Mouse (Mus musculus) limb, embryonic 10.5 days (tissue): ENCODE results near the gene Sez6l. TPM values are rescaled to one million over a fixed set of nuclear protein-coding genes. Genes with fewer than 3 reads are reported as not detected.

ENCODE experiments used
- DNase-seq: peaks from one replicate; pipeline ENCODE4 v3.0.0-alpha.2; 2017; ENCODE audit warnings: low spot score
- H3K27ac ChIP-seq: fragments of 300-500 bp; sonication (generic); 2 replicates; pipeline ENCODE4 v1.5.1; 2016; ENCODE audit warnings: mild to moderate bottlenecking
- H3K27me3 ChIP-seq: fragments of 300-500 bp; sonication (generic); 2 replicates; pipeline ENCODE4 v1.6.1; 2016; ENCODE audit warnings: low read depth, mild to moderate bottlenecking; ENCODE audit not compliant: poor library complexity, severe bottlenecking
- H3K36me3 ChIP-seq: fragments of 300-500 bp; sonication (generic); 2 replicates; pipeline ENCODE4 v1.6.1; 2016; ENCODE audit warnings: mild to moderate bottlenecking, moderate library complexity
- H3K4me1 ChIP-seq: fragments of 300-500 bp; sonication (generic); 2 replicates; pipeline ENCODE4 v1.6.1; 2016
- H3K4me3 ChIP-seq: fragments of 300-500 bp; sonication (generic); 2 replicates; pipeline ENCODE4 v1.5.1; 2016; ENCODE audit warnings: mild to moderate bottlenecking, moderate library complexity
- H3K9me3 ChIP-seq: fragments of 300-500 bp; sonication (generic); replicated peaks from 2 replicates; pipeline ENCODE4 v1.6.1; 2016; ENCODE audit warnings: mild to moderate bottlenecking
- WGBS: fragments of 180-500 bp; shearing (Covaris S2); methylation state at CpG from one replicate; pipeline ENCODE4 v1.1.7; 2016; 5-methylcytosine and 5-hydroxymethylcytosine counted together
- polyA plus RNA-seq: library from polyadenylated mRNA; unstranded; fragments of >200 nt; fragmentation: Nextera tagmentation; extraction: Ambion mirVana; gene quantifications from 2 replicates; pipeline ENCODE4 v1.2.1, GENCODE M21; 2016

Sez6l gene
- polyA plus RNA-seq, 1 experiment from 2014 or later: 0.16 TPM

DNA sequence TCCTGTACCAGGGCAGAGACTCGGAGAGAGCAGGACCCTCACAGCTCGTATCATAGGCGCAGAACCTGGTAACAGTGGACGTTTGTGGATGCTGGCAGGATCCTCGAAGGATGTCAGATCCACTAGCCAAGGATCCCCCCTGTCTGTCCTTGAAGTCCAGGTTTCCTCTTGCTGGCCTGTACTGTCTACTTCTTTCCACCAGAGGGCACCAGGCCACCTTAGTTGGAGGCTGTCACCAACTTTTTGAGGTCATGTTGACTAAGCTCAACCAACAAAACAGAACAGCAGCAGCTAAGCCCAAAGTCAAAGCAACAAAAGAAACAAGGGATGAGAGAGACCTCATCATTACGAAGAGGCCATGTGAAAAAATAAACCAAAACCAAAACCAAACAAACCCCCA is 106.8 kb downstream of the Sez6l start:
- peaks cover 9% of the 10 kb centered on the region; the same call in 1 of the 2 replicates for H3K27me3 ChIP-seq
- DNase-seq: no peak

DNA sequence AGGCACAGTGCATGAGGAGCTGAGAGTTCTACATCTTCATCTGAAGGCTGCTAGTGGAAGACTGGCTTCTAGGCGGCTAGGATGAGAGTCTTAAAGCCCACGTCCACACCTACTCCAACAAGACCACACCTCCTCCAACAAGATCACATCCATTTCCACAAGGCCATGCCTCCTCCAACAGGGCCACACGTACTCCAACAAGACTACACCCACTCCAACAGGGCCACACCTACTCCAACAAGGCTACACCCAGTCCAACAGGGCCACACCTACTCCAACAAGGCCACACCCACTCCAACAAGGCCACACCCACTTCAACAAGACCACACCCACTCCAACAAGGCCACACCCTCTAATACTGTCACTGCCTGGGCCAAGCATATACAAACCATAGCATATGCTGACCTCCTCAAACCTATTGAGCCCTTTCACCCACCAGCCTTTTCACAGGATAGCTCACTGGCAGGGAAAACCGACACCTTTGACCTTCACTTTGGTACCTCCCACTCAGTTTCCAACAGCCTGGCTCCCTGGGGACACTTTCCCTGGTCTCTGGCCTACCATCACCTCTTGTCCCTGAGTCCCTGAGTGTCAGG is 107.9 kb downstream of the Sez6l start:
- H3K27me3 ChIP-seq: 0 out of 2 replicates have a peak, but pooled peaks cover 11% of the 10 kb centered on the region
- H3K27ac ChIP-seq: no peak overlapping the region
- 0 out of 2 replicates have a peak, but pooled peaks cover 2% of the 10 kb centered on the region for H3K4me1 ChIP-seq
- DNase-seq: no peak
- no peak overlapping the region for H3K4me3 ChIP-seq
- H3K9me3 ChIP-seq: no peaks in the 10 kb centered on the region
- WGBS: 74% methylated on average over 4 of the region's 4 CpGs
- no peaks in the 10 kb centered on the region for H3K36me3 ChIP-seq

More for the DNA sequence above, 106.8 kb downstream of the Sez6l start:
- no peak overlapping the region for H3K27ac ChIP-seq
- no peak overlapping the region for H3K4me3 ChIP-seq
- no peaks in the 10 kb centered on the region for H3K9me3 ChIP-seq
- WGBS: 76% methylated on average over 6 of the region's 6 CpGs
- H3K4me1 ChIP-seq: peaks cover 5% of the 10 kb centered on the region
- H3K36me3 ChIP-seq: no peaks in the 10 kb centered on the region

DNA sequence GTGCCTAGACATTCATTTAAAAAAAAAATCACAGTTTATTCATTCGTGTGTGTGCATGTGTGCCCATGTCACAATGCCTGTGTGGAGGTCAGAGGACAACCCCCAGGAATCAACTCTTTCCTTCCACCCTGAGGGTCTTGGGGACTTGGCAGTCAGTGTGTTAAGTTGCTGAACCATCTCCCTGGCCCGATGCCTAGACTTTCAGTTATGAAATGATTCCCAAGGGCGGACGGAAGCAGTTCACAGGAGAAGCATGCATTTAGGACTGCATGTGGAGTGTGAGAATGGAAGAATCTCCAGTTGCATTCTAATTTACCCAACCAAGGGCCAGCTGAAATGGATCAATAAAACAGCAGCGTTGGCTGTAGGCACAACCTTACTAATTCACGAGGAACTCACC is 110.7 kb downstream of the Sez6l start:
- WGBS: 76% methylated on average over 6 of the region's 6 CpGs
- no peak overlapping the region for H3K4me3 ChIP-seq
- no peak for DNase-seq
- H3K36me3 ChIP-seq: no peaks in the 10 kb centered on the region
- H3K27me3 ChIP-seq: 0 out of 2 replicates have a peak, but pooled peaks cover 11% of the 10 kb centered on the region
- no peaks in the 10 kb centered on the region for H3K4me1 ChIP-seq
- no peak overlapping the region for H3K27ac ChIP-seq
- no peaks in the 10 kb centered on the region for H3K9me3 ChIP-seq

DNA sequence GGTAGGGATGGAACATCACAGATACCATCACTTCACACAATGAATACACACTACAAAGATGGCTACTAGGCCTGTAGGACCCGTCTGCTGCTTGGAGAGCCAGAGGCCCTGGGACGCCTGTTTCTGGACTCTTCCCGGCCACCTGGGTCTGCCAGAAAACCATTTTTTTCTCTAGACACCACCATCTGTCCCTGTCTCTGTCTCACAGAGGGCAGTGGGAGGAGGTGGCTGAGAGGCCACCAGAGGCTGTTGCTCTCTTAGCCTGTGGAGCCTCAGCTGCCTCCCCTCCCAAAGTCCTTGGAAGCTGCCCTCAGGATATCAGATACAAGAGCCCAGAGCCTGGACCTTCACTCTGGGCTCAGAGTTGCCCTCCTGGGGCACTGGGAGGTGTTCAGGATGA is 117.1 kb downstream of the Sez6l start:
- Histone ChIP-seq H3K4me1 (no peaks in the 10 kb centered on the region), H3K4me3 (no peak overlapping the region), H3K9me3 (no peaks in the 10 kb centered on the region), H3K36me3 (no peaks in the 10 kb centered on the region), H3K27ac (no peak overlapping the region), H3K27me3 (0 out of 2 replicates have a peak, but pooled peaks cover 13% of the 10 kb centered on the region)
- DNase-seq: no peak
- 75% methylated on average over 3 of the region's 3 CpGs for WGBS

DNA sequence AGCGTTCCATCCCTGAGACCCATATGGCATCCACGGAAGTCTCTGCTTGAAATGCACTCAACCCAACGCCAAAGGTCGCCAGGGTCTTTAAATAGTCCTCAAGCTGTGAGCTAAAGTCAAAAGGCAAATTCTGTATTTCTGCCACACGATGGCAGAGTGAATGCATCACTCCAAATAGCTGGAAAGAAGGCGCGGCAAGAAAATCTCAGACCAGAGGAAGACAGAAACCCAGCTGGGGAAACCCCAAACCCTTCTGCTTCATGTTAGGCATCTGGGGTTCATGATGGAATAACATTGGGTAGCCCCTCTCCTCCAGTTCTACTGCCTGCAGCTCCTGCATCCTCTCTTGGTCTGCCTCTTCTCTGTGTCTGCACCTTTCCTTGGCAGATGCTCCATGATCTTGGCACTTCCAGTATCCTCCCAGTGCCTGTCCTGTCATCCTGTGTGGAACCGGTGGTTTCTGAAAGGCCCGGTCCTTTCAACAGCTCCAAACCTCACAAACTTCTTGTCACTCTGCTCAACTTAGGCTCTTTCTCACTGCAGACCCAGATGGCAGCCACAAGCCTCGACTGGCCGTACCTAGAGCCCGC is 121.9 kb downstream of the Sez6l start:
- Histone ChIP-seq H3K4me3 (no peak overlapping the region), H3K9me3 (no peaks in the 10 kb centered on the region), H3K4me1 (peaks cover 13% of the 10 kb centered on the region; the same call in 1 of the 2 replicates), H3K27me3 (peaks cover 19% of the 10 kb centered on the region), H3K27ac (no peak overlapping the region), H3K36me3 (no peaks in the 10 kb centered on the region)
- WGBS: 66% methylated on average over 12 of the region's 12 CpGs
- DNase-seq: no peak

DNA sequence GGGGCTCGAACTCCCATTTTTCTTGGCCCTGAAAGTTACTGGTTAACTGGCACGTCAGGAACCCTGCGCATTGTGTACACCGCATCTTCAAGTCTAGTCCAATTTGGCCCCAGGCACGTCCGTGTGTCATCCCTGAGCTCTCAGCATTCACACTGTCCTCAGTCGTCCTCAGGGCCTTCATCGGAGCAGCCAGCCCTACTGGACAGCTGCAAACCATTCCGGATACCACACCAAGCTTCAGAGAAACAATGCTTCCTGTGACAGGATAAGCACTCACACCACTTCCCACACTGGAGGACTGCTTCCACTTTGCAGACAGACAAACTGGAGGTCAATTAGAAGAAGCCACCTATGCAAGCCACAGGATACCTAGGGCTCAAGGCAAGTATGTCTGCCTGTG is 123.9 kb downstream of the Sez6l start:
- Histone ChIP-seq H3K4me1 (peaks cover 13% of the 10 kb centered on the region; the same call in 1 of the 2 replicates), H3K9me3 (no peaks in the 10 kb centered on the region), H3K27ac (no peak overlapping the region), H3K4me3 (no peak overlapping the region), H3K27me3 (peaks cover 32% of the 10 kb centered on the region), H3K36me3 (no peaks in the 10 kb centered on the region)
- 80% methylated on average over 9 of the region's 9 CpGs for WGBS
- no peak for DNase-seq

DNA sequence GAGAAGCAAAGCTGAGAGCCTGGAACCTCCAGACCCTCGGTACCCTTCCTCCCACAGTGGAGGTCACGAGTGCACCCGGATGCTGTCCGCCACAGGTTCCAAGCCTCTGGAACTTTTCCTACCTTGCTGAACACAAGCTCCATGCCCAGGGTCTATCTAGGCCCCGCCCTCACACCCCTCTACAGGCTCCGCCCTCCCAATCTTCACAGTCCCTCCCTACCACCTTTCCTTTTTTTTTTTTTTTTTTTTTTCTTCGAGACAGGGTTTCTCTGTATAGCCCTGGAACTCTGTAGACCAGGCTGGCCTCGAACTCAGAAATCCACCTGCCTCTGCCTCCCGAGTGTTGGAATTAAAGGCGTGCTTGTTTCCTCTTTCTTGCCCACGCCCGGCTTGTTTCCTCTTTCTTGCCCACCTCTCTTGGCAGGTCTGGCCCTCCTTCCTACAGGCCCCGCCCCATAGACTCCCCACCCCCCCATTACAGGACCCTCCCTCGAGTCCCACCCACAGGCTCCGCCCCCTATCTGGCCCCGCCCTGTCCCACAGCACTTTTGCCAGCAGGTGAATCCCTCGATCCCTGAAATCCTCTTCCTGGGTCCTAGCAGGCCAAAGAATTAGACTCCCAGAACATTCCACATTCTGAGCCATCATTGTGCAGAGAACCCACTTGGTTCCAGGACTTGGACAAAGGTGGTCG is 128.1 kb downstream of the Sez6l start, which contains the start of gene Gm6588:
Gene Gm6588 (plus strand): TSS at position 680 of the 694 bp plus-strand sequence.
- peaks cover 13% of the 10 kb centered on the region; the same call in 1 of the 2 replicates for H3K4me1 ChIP-seq
- H3K27me3 ChIP-seq: peaks cover 29% of the 10 kb centered on the region
- no peaks in the 10 kb centered on the region for H3K9me3 ChIP-seq
- WGBS: 59% methylated on average over 18 of the region's 18 CpGs
- no peak within 1 kb of the TSS for H3K4me3 ChIP-seq
- no peak within 1 kb of the TSS for H3K27ac ChIP-seq
- H3K36me3 ChIP-seq: no peaks in the 10 kb centered on the region
- no peak for DNase-seq

DNA sequence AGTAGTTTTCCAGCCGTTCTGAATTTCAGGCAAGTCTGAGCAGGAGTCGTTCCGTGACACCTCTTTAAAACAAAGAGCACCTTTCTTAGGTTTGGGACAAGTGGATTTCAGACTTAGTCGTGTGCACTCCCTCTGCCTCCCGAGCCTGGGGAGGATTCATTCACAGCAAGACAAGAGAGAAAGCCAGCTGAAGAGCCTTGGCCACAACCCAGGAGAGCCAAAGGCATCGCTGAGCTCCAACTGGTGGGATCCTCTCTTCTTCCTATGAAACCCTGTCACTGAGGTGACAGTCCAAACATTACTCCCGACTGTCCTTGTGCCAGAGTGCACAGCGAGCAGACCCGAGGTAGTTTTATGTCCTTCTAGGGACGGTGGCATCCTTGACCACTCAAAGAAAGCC is 138.4 kb downstream of the Sez6l start:
- 58% methylated on average over 10 of the region's 10 CpGs for WGBS
- Histone ChIP-seq H3K9me3 (no peaks in the 10 kb centered on the region), H3K4me1 (peaks cover 5% of the 10 kb centered on the region; the same call in 1 of the 2 replicates), H3K27me3 (no peaks in the 10 kb centered on the region), H3K27ac (no peak overlapping the region), H3K36me3 (no peaks in the 10 kb centered on the region), H3K4me3 (no peak overlapping the region)
- no peak for DNase-seq

DNA sequence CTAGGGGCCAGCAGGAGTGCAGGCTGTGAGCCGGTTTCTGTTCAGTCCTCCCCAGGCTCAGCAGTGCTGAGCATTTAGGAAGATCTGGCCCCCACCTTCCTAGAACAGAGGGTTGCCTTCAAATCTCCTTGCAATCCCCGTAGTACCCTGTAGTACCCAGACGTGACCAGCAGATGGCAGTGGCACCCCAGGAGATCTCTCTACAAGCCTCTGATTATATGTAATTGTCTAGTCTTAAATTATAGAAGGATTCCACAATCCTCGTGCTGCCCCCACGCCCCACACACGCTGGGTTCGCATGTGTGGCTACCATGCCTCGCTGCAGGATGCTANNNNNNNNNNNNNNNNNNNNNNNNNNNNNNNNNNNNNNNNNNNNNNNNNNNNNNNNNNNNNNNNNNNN is 144.0 kb downstream of the Sez6l start:
- 4% methylated on average over 8 of the region's 8 CpGs for WGBS
- Histone ChIP-seq H3K9me3 (no peaks in the 10 kb centered on the region), H3K27ac (no peak overlapping the region), H3K4me1 (peaks cover 21% of the 10 kb centered on the region), H3K36me3 (no peaks in the 10 kb centered on the region), H3K4me3 (no peak overlapping the region), H3K27me3 (peaks cover 41% of the 10 kb centered on the region)
- DNase-seq: peak; percentile 83

DNA sequence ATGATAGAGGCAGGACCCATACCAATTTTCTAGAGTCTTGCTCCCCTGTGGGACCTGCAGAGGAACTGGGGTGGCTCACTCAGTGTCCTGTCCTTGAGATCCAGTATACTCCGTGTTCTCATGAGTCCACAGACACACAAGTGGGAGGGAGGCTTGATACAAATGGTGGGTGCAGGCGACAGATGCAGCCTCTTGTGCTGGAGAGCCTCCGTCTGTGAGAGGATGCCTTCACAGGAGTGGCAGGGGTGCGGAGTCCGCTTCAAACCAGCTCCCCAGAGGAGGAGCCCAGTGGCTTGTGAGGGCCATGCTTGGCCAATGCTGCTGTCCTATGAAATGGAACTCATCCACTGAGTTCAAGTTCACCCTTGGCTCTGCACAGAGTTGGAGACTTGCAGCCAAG is 145.0 kb downstream of the Sez6l start:
- Histone ChIP-seq H3K4me3 (no peak overlapping the region), H3K27me3 (peaks cover 41% of the 10 kb centered on the region), H3K27ac (no peak overlapping the region), H3K9me3 (no peaks in the 10 kb centered on the region), H3K36me3 (no peaks in the 10 kb centered on the region), H3K4me1 (peaks cover 21% of the 10 kb centered on the region)
- DNase-seq: no peak
- 74% methylated on average over 5 of the region's 5 CpGs for whole genome bisulfite sequencing

DNA sequence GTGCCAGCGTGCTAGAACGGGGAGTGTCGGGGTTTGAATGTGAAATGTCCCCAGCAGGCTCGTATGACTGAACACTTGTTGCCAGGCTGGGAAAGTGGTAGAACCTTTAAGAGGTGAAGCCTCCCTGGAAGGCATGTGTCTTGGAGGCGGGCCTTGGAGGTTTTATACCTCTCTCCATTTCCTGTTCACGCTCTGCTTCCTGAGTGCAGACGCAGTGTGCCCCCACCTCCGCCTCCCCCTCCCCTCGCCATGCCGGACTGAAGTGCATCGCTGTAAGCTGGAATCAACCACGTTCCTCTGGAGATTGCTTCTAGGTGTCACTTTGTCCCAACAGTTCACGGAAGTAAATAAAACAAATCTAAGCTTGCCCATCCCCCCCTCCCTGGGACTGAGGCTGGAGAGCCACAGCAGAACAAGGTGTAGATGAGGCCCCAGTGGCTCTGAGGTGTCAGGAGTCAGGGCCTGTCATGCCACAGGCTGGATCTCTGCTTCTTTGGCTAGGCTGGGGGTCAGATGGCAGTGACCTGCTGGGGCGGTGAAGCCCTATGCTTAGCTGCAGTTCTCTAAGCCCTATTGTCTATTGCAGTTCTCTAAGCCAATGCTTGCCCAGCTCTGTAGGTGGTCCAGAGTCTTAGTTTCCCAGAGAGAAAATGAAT is 145.7 kb downstream of the Sez6l start:
- no peaks in the 10 kb centered on the region for H3K9me3 ChIP-seq
- H3K27ac ChIP-seq: peak overlapping the region; percentile 1; the same call in 1 of the 2 replicates
- H3K27me3 ChIP-seq: peaks cover 42% of the 10 kb centered on the region
- peak overlapping the region; percentile 24; the same call in 1 of the 2 replicates for H3K4me3 ChIP-seq
- no peak for DNase-seq
- WGBS: 24% methylated on average over 14 of the region's 14 CpGs
- H3K4me1 ChIP-seq: peaks cover 24% of the 10 kb centered on the region
- H3K36me3 ChIP-seq: no peaks in the 10 kb centered on the region

DNA sequence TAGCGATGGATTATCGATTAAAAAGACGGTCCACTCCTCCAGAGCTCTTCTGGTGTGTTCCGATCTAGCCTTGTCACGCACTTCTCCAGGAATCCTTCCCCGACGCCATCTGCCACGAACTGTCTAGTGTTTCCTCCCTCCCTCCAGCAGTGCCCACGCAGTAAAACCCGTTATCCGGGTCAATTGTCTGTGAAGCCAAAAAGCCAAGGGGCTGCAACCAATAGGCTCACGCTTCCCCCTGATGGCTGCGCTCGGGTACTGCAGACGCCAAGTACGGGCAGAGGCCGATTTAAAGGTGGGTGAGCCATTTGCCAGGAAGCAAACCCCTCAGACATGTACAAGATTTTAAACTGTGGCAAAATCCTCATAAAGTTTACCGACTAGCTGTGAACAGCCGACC is 148.0 kb downstream of the Sez6l start:
- DNase-seq: peak; percentile 79
- peaks cover 65% of the 10 kb centered on the region for H3K27me3 ChIP-seq
- no peaks in the 10 kb centered on the region for H3K36me3 ChIP-seq
- H3K27ac ChIP-seq: no peak overlapping the region
- no peak overlapping the region; the same call in 1 of the 2 replicates for H3K4me3 ChIP-seq
- 16% methylated on average over 19 of the region's 19 CpGs for WGBS
- peaks cover 26% of the 10 kb centered on the region for H3K4me1 ChIP-seq
- H3K9me3 ChIP-seq: no peaks in the 10 kb centered on the region
